Mouse (Mus musculus) ovary, postnatal 36 days (tissue): ENCODE results near the gene Fgfr2.

Experiments used
- DNase-seq: peaks from one replicate; pipeline ENCODE4 v3.0.0; 2022; ENCODE audit warnings: low spot score, mixed read lengths

Gene Fgfr2

DNA sequence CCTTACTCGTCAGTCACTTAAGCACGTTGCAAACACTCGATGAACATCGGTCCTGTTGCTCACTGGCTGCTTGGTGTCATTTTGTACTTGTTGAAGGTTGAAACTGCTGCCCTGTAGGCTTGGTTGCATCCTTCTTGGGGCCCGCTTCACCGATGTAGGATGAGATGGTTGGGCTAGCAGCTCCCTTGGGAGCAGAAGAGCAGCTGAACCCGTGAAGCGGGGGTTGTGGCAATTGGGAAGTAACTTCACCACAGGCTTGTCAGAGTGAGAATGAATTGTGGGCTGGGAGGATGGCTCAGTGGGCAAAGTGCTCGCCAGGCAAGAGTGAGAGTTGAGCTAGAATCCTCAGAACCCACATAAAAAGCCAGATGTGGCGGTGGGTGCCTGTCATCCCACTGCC lies 2294.7 kb downstream of the Fgfr2 start:
- DNase-seq = no peak

DNA sequence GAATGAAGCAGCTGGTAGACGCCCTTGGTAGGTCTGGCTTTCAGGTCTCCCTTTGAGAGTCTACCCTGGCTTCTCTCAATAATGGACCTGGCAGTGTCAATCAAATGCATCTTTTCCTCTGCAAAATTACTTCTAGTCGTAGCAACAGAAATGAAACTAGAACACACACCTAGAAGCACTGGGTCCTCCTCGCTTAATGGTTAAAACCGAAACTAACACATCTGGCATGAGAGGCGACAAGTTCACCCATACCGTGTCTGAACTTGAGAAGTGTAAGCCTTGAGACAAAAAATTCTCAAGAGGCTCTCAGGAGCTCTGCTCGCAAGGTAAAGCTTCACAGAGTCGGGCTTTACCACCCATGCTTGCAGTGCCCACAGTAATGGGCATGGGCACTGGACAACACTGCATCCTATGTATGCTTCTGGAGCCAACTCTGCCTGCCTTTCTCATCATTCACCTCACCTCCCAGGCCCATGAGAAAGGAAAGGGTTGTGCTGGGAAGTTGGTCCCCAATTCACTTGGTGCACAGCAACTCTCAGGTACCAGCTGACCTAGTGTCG lies 2295.2 kb downstream of the Fgfr2 start:
- DNase-seq = no peak

DNA sequence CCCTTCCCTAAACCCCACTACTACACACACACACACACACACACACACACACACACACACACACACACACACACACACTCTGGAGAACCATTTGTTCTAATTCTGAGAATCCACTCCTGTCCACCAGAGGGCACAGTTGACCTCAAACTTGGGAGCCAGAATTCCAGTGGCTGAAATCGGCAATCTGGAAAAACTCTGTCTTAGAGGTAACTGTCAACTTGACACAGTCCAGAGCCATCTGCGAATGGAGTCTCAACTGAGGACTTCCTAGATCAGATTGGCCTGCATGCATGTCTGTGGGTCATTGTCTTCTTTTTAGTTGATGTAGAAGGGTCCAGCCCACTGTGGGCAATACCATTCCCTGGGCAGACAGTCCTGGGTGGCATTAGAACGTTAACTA lies 2295.7 kb downstream of the Fgfr2 start:
- DNase-seq = no peak

DNA sequence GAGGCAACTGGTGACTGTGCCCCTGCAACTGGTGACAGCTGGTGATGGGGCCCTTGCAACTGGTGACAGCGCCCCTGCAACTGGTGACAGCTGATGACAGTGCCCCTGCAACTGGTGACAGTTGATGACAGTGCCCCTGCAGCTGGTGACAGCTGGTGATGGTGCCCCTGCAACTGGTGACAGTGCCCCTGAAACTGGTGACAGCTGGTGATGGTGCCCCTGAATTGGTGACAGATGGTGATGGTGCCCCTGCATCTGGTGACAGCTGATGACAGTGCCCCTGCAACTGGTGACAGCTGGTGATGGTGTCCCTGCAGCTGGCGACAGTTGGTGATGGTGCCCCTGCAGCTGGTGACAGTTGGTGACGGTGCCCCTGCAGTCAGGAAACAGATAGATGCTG lies 2296.8 kb downstream of the Fgfr2 start:
- no peak for DNase-seq

DNA sequence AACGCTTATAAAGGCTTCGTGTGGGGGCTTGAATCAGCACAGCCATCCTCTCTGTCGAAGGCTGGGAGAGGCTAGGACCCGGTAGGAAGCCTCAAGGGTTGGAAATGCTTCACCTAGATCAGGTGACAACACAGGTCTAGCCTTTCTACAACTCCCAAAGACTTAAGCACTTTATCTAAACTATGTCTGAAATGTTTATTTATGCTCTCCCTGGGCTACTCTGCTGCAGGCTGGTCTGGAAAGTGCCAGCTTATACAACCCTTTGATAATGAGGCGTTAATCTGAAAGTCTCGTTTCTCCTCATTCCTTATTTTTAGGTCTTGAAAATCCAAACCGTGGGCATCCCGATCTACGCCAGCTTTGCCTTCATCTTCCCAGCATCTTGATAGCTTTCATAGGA lies 2299.2 kb downstream of the Fgfr2 start:
- DNase-seq = no peak

DNA sequence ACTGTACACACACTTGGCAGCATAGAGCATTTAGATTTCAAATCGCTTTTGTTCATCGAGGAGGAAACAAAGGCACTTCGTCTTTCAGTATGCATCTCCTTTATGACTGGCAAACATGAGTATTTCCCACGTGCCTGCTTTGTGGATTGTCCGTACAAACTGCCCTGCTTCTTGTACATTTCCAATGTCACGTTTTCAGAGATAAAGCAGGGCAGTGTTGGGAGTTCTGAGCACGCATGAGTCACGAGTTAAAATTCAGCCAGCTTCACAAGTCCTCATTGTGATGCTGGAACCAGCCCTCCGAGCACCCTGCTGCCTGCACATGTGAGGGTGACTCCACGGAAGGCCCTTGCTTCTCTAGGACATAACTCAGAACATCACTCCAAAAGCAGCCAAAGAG lies 2303.5 kb downstream of the Fgfr2 start:
- no peak for DNase-seq

DNA sequence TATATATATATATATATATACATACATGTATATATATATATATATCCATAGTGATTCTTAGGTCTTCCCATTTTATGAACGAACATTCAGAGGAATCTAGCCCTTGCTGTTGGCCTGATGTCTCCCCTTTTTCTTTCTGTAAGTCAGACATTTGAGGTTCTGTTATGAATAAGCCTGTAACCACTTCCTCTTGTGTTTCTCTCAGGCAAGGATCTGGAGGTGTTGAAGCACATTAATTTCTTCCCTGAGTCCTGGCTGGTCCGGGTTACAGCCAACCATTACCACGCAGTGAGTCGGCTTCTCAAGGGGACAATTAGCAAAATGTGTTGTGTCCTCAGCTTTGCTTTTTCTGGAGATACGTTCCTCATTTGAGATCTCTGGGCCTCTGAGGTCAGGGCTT lies 2304.3 kb downstream of the Fgfr2 start:
- DNase-seq = no peak

DNA sequence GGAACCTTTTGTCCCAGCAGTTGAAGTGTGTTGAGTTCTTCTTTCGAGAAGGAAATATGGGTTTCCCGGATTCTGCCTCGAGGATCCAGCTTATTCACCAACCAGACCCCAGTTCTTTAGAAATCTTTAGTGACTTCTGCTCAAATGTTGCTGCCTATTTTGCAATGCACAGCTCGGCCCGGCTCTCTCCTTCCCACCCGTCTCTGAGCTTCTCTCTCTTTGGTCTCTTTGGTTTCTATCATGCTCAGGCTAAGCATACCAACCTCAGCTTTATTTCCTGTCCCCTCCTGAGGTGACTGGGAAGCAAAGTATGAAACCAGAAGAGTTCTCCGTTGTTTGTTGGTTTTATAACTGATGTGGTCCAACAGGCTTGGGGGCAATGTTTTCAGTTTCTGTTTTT lies 2306.9 kb downstream of the Fgfr2 start:
- no peak for DNase-seq

DNA sequence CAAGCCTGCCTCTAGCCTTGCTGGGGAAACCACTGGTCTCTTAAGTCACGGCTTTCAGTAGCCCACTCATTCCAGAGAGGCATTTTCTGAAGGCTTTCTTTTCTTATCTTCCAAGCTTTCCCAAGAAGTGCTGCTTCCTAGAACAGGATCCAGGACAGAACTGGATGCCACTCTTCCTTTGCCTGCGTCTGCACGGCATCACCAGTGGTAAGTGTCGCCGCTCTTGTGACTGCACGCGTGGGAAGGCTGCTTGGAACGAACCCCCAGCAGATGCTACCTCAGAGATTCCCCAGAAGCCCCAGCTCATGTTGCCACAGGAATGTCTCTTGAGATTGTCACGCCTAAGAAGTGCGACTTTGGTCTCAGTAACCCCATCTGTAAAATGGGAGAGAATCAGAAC lies 2307.5 kb downstream of the Fgfr2 start:
- no peak for DNase-seq

DNA sequence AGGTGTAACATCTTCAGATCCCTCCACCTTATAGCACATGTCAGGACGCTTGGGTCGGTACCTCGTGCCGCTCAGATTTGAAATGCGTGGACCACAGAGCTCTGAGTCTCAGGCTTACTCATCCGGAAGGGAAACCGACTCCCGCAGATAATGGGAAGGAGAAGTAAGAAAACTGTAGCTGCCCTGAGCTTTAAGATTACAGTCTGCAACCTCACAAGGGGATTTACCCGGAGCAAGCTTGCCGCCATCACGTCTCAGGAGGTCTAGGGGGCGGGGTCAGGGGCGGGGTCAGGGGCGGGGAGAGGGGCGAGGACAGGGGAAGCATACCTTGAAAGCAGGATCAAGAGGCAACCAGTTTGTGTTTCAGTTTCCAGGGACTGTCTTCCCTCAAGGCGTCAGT lies 2310.7 kb downstream of the Fgfr2 start:
- DNase-seq = no peak

DNA sequence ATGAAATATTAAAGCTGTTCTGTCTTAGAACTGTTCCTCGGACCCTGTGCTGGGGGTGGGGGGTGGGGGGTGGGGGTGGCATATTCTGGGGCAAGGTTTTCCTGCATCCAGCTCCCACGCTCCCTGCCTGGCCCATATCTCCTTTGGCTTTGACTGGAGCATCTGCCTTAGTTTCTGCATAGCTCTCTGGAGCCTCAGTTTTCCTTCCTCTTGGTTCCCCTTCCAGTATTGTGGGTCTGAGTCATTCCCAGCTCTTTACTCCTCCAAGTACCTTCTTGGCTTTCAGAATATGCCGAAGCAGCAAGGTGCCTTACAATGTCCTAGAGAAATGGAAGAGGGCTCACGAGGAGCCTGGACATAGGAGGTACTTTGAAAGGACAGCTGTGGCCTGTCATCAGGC lies 2312.9 kb downstream of the Fgfr2 start:
- no peak for DNase-seq

DNA sequence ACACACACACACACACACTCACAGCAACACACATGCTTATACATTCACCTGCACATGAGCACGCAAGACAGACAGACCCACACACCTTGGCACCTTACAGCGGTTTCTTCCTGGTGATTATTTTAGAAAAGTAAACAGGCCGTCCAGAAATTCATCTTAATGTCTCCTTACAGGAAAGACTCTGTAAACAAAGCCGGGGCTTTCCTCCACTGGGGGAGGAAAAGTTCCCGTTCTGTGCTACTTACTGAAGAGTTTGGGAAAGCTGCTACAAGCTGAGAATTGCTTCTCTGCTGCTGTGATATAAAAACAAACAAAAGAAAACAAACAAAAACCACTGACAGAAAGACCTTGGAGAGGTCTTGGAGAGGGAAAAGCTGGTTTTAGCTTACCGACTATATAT lies 2314.5 kb downstream of the Fgfr2 start:
- no peak for DNase-seq

DNA sequence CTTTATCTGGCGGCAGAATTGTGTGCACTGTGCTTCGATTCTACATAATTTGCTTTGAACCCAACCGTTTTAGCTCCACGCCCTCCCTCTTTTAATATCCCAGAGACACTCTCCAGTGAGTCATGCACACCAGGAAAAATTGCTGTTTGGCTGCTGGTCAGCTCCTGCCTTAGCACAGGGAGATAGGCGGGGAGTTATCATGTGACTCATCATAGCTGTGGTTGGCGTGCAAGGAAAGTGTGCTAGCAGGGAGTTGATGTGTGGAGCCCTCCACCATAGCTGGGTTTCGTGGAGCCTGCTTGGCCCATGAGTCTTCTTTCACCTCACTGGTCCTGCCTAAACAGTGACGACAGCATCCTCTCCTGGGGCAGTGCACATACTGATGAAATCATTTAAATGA lies 2315.4 kb downstream of the Fgfr2 start:
- peak; percentile 41 for DNase-seq

DNA sequence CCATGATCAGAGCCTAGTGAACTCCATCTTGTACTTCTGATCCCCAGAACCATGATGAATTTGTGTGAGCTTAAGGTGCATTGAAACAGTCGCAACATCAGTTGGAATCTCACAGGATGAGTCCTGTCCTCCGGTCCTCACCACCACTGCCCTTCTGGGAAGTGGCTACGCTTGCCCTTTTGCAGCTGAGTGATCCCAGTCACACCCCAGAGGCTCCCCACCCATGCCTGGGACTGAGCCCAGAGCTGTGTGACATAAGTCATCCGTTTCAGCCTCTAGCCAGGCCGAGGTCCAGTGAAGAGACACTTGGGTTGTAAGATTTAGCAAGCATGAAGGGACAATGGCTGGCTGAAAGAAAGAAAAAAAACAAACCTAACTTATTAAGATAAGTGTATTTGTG lies 2318.2 kb downstream of the Fgfr2 start:
- DNase-seq = no peak

DNA sequence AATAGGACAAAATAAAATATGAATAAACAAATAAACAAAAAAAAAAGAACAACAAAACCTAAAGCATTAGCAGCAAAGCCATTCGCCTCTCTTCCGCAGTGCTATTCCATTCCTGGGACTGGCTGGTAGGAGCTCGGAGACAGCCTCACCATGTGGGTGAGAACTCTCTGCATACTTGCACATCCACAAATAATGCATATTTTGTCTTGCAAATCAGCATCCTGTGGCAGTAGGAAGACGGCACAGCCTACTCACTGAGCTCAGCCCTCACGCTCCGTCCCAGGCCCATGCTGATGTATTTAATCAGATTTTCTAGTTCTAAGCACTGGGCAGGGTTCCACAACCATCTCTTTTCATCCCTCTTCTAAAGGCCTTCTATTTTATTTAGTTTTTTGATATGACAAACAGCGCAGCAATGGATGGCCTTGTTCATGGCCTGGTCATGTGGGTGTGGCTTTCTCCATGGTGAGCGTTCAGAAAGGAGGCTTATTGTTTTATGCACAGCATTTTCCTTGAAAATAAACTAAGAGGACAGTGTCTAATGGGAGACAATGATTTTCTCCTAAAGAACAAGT lies 2319.8 kb downstream of the Fgfr2 start:
- DNase-seq = no peak

DNA sequence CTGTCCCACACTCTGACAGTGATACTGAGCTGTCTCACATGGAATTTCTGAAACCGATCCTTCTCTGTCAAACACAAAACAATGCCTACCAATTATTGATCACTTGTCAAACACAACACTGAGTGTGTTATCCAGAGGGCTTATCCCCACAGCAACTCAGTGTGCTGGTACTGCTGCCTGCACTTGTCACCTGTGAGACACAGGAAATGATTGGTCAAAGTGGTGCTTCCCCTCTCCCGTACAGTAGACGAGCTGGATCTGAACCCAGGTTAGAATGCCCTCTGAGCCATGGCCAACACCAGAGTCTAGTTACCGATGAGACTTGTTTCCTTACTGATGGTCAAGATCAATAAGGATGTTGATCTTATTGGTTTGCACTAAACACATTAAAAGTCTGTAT lies 2321.3 kb downstream of the Fgfr2 start:
- no peak for DNase-seq

DNA sequence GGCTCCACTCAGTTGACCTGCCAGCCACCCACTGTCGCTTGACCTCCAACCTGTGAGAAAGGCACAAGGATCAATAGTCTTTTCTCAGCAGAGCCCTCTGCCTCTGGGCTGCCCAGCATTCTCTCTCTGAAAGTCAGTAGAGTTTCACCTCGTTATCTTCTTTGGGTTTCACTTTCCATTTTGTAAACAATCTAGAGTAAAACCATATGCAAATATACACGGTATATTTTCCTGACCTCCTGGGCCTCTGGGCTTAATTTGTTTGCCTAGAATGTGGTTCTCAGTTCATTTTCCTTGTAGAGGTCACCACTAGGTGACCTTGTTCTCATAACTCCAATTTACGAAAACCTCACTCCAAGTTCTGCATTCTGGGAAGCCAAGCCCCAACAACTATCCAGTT lies 2322.5 kb downstream of the Fgfr2 start:
- no peak for DNase-seq

DNA sequence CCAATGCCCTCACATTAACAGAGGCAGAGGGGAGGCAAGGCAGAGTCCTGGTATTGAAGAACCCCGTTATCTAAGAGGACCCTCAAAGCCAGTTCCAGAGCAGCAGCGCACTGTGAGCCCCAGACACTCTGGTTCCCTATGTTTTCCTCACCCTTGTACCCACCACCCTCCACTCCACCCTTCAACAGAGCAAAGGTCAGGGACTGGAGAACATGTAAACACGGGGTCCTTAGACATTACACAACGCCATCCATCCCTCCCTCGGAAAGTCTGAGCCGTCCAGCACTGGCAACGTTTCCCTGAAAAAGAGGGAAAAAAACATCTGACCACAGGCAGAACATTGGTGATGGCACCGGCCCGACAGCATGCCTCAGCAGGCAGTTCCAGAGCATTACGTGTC lies 2323.7 kb downstream of the Fgfr2 start:
- DNase-seq = no peak

DNA sequence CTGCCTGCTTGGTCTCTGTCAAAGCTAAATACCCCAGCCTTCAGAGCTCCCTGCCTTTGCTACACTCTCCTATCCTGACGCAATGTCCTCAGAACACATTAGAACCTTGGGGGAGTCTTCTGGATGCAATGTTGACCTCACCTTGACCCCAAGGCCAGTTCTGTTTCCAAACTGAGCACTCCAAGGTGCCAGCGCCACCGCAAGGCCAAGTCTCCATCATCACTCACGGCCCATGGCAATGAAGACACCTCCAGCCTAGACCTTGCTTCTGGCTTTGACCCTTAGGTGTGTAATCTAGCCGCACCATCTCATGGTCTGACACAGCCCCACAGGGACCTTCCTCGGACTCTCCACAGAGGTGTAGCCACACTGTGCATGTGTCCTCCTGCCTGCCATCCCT lies 2325.6 kb downstream of the Fgfr2 start:
- DNase-seq = no peak

DNA sequence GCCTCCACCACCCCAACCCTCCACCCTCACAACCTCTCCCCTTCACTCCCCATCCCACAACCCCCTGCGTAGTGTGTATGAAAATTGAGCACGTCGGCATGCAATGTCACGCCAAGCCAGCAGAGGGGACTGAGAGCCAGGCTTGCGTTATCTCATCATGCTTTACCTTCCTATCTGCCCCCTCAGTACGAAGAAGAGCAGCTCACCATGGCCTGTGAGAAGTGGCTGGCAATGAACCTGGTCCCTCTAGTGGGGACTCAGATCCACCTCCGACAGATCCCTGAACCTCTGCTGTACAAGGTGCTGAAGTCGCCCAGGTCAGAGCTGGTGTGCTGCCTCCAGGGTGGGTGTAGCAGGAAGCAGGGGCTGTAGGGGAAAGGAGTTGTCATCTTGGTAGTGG lies 2326.4 kb downstream of the Fgfr2 start:
- DNase-seq = no peak

DNA sequence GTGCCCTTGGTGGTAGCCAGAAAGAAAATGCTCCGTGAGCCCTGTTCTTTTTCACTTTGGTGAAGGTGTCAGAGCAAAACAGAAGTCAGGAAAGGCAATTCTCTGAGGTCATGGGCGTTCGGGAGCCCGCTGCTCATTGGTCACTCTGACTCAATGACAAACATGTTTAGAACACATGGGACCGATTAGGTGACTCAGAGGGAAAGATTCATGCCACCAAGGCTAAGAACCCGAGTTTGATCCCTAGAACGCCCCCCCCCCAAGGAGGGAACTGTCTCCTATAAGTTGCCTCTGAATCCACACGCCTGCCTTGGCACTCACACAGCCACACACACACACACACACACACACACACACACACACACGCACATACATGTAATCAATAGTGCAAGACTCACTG lies 2329.5 kb downstream of the Fgfr2 start:
- no peak for DNase-seq

DNA sequence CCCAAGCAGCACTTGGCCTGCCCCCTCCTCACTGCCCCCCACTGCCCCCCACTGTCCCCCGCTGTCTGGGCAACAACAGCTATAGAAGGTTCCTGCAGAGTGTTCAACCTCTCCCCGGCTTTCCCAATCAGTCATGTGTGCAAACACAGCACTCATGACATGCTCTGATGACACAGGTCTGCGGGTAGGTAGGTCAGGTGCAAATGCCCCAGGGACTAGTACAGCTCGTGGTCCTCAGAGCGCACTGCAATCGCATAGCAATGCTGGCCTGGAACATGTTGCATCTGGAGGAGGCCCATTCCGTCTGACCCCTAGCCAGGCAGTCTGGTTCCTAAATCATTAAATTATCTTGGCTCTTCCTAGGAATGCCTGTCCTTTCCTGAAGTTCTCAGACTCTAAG lies 2333.7 kb downstream of the Fgfr2 start:
- no peak for DNase-seq

DNA sequence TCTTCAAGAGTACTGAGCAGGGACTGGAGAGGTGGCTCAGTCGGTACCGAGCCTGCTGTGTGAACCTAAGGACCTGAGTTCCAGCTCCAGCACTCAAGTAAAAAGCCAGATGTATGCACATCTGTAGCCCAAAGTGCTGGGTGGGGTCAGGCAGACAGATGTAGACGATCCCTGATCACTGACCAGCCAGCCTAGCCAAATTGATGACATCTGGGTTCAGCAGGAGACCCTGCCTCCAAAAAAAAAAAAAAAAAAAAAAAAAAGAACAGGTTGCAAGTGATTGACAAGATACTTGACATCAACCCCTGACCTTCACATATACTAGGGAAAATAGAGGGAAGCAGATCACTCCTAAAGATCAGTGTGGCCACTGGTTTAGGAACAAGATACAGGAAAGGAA lies 2334.2 kb downstream of the Fgfr2 start:
- no peak for DNase-seq

DNA sequence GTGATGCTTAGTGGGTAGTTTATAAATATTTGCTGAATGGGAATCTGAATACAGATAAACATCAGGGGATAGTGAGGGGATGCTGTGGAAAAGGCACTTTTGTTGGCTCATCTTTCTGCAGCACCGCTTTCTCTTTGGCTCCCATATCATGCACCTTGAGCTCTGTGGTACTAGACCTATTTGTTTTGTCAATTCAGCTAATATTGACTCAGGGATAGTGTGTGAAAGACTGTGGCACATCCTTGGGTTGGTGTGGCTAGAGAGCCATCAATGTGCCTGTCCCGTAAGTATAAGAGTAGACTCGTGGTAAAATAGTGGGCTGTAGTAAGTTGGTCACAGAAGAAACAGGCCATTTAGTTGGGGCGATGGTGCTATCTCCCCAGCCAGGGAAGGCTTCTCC lies 2335.6 kb downstream of the Fgfr2 start:
- DNase-seq = no peak

DNA sequence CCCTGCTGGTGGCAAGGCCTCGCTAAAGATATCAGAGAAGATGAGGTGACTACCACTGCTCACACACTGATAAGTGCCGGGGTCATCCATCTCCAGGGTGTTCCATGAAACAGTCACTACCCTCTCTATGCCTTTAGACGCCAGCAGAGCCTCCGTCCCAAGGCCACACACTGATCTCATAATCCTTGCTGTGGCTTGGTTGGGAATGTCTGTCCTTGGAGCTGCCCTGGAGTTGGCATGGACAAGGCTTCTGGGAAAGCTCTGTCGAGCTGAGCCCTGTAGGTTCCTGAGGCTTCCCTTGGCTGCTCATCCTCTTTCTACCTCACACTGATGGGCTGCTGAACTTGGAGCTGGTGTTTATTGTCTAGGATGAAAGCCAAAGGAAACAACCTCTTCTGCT lies 2336.4 kb downstream of the Fgfr2 start:
- DNase-seq = peak; percentile 67
